Mouse (Mus musculus) layer of hippocampus, adult 2 months (tissue): ENCODE results near the gene Rpl15. TPM values are rescaled to one million over a fixed set of nuclear protein-coding genes. Genes with fewer than 3 reads are reported as not detected.

Source experiments
- DNase-seq, 2 experiments: peaks; one replicate each; pipeline ENCODE4 v3.0.0; 2022; ENCODE audit warnings: low spot score in 2 of 2
- H3K27ac ChIP-seq: fragments of 200-600 bp; 2 replicates; pipeline ENCODE4 v1.8.1; 2022
- H3K4me3 ChIP-seq: fragments of 200-600 bp; 2 replicates; pipeline ENCODE4 v1.8.1; 2022; ENCODE audit warnings: mild to moderate bottlenecking
- CTCF ChIP-seq: fragments of 200-600 bp; conservative IDR thresholded peaks from 2 replicates; pipeline ENCODE4 v1.8.1; 2022; ENCODE audit warnings: antibody characterized with exemption, mild to moderate bottlenecking, moderate library complexity
- long read RNA-seq, 2 experiments: library from polyadenylated mRNA; stranded (forward); transcript quantifications; one replicate each; pipeline ENCODE4 v2.0.0; 2021; ENCODE audit warnings: borderline mapping rate in 2 of 2
- total RNA-seq, 2 experiments: library from RNA; stranded (reverse); gene quantifications; 2 replicates each; pipeline ENCODE4 v1.2.3; 2021

Rpl15 gene
- 100 to 1,000 TPM; 389 to 396 TPM for total RNA-seq
- long read RNA-seq, experiment 1, transcript Rpl15-202 (4 exons, 1,922 nt): major isoform, 44 of 65 reads
- long read RNA-seq, experiment 1, transcript Rpl15-201 (4 exons, 883 nt): minor isoform, 10 of 65 reads
- long read RNA-seq, experiment 1, partial matches to known transcripts: 0 of 65 reads
- long read RNA-seq, experiment 1, other reads (novel, unspliced or antisense): 6 of 65 reads
- long read RNA-seq, experiment 2, transcript Rpl15-201 (4 exons, 883 nt): minor isoform, 9 of 110 reads
- long read RNA-seq, experiment 2, transcript Rpl15-203 (4 exons, 802 nt): minor isoform, 6 of 110 reads
- long read RNA-seq, experiment 2, transcript Rpl15-202 (4 exons, 1,922 nt): major isoform, 86 of 110 reads
- long read RNA-seq, experiment 2, partial matches to known transcripts: 0 of 110 reads
- long read RNA-seq, experiment 2, other reads (novel, unspliced or antisense): 5 of 110 reads

- peak; percentile 97 to 100 for DNase-seq
- Histone ChIP-seq H3K27ac (peak within 1 kb of the TSS; percentile 94), H3K4me3 (peak within 1 kb of the TSS; percentile 72)
- TF ChIP-seq CTCF: peak; percentile 63
Observed at GRCm38 (mm10) chr14:18270529-18271441, at the start of gene Rpl15, which contains the start of gene Nkiras1. Rpl15 (minus strand) TSS chr14:18271391. Nkiras1 (plus strand) TSS chr14:18271136.

GRCm38 (mm10) chr14:18317457-18318411, 46.5 kb upstream of the Rpl15 start:
- Histone ChIP-seq H3K27ac (no peak overlapping the region), H3K4me3 (no peak overlapping the region)
- TF ChIP-seq CTCF: no peak
- DNase-seq: no peak

- no peak for DNase-seq
- TF ChIP-seq CTCF: no peak
- no peak overlapping the region for H3K4me3 ChIP-seq
- peak overlapping the region; percentile 79; the same call in 1 of the 2 replicates for H3K27ac ChIP-seq
Observed at GRCm38 (mm10) chr14:18304165-18304564, 33.0 kb upstream of the Rpl15 start.

GRCm38 (mm10) chr14:18303262-18303661, 32.1 kb upstream of the Rpl15 start:
- Histone ChIP-seq H3K4me3 (no peak overlapping the region), H3K27ac (peak overlapping the region; percentile 79)
- peak; percentile 39 to 69 for DNase-seq
- no peak for TF ChIP-seq CTCF

- no peak overlapping the region for H3K4me3 ChIP-seq
- H3K27ac ChIP-seq: peak overlapping the region; percentile 79; the same call in 1 of the 2 replicates
- DNase-seq: no peak
- TF ChIP-seq CTCF: no peak
Observed at GRCm38 (mm10) chr14:18302750-18303149, 31.6 kb upstream of the Rpl15 start.

GRCm38 (mm10) chr14:18301591-18301990, 30.4 kb upstream of the Rpl15 start:
- Histone ChIP-seq H3K4me3 (no peak overlapping the region), H3K27ac (no peak overlapping the region; the same call in 1 of the 2 replicates)
- DNase-seq: no peak
- no peak for TF ChIP-seq CTCF

- no peak overlapping the region for H3K27ac ChIP-seq
- DNase-seq: no peak
- TF ChIP-seq CTCF: peak; percentile 51
- H3K4me3 ChIP-seq: no peak overlapping the region
Observed at GRCm38 (mm10) chr14:18300676-18301075, 29.5 kb upstream of the Rpl15 start.

GRCm38 (mm10) chr14:18298874-18299273, 27.7 kb upstream of the Rpl15 start:
- TF ChIP-seq CTCF: no peak
- H3K4me3 ChIP-seq: no peak overlapping the region
- DNase-seq: no peak
- H3K27ac ChIP-seq: no peak overlapping the region

GRCm38 (mm10) chr14:18297441-18297840, 26.2 kb upstream of the Rpl15 start:
- DNase-seq: no peak
- no peak overlapping the region for H3K4me3 ChIP-seq
- TF ChIP-seq CTCF: no peak

GRCm38 (mm10) chr14:18292578-18292977, 21.4 kb upstream of the Rpl15 start:
- no peak for TF ChIP-seq CTCF
- no peak for DNase-seq
- H3K27ac ChIP-seq: no peak overlapping the region

More at GRCm38 (mm10) chr14:18297441-18297840, 26.2 kb upstream of the Rpl15 start:
- H3K27ac ChIP-seq: no peak overlapping the region

GRCm38 (mm10) chr14:18292111-18292510, 20.9 kb upstream of the Rpl15 start:
- H3K4me3 ChIP-seq: no peak overlapping the region
- H3K27ac ChIP-seq: no peak overlapping the region
- no peak for DNase-seq
- TF ChIP-seq CTCF: no peak

More at GRCm38 (mm10) chr14:18292578-18292977, 21.4 kb upstream of the Rpl15 start:
- H3K4me3 ChIP-seq: no peak overlapping the region

GRCm38 (mm10) chr14:18287391-18287790, 16.2 kb upstream of the Rpl15 start:
- TF ChIP-seq CTCF: no peak
- Histone ChIP-seq H3K4me3 (no peak overlapping the region), H3K27ac (no peak overlapping the region)
- DNase-seq: no peak
